Comparison of ENCODE assay signal across 21 mouse cellular contexts in the genomic region with DNA sequence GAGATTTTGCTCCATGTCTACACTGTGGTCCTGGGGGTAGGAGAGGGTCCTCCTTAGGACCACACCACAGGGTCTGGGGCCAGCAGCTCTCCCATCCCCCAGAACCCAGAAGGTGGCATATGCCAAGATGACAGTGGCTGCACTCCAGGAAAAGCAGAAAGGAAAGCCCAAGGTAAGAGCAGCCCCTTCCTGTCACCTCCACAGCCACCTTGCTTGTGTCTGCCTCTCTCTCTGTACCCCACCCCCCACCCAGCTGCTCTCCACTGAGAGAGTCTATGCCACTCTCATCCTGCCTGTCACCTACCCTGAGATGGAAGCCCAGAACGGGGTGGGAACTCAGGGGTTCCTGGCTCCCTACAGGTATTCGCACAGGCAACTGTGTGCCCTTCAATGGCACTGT. TPM values are rescaled to one million over a fixed set of nuclear protein-coding genes. Genes with fewer than 3 reads are reported as not detected.
DNase-seq lines count a peak whose midpoint lies in the region; ATAC-seq and TF ChIP-seq lines count a peak whose summit lies in the region.
"Had no signal": no experiment of that assay in that cellular context is flagged by ENCODE, and none has a peak within 500 bp of the region (broad histone marks: within the 10 kb centered on the region; RNA-seq: fewer than 3 reads in every experiment).

No protein-coding gene starts in this region.

- DNase-seq in cerebellum, adult 11-12 months, result peak; percentile 43
- no peak for DNase-seq in cerebellum, postnatal 10 days
- no peak for DNase-seq in stomach, postnatal 0 days (ENCODE audit: low spot score)
- peak; percentile 52 to 68 for DNase-seq in thymus, postnatal 36 days
- no peak for DNase-seq in adrenal gland, adult 8-10 months
- DNase-seq: adrenal gland, postnatal 10 days; B cell, adult 2 months; cerebellum, adult 11 months; gastrocnemius, postnatal 36 days; heart, adult 2 months had no signal

- no peak overlapping the region for H3K4me3 ChIP-seq in stomach, embryonic 15.5 days (replicated peaks)
- H3K4me3 ChIP-seq in stomach, postnatal 0 days (ENCODE audit: low read depth, low read length), result no peak overlapping the region
- no peak overlapping the region for H3K4me3 ChIP-seq in forebrain, embryonic 16.5 days (replicated peaks; ENCODE audit: low read length)
- H3K4me3 ChIP-seq: embryonic facial prominence, embryonic 13.5 days; forebrain, embryonic 13.5 days; heart, adult 2 months; heart, embryonic 15.5 days; hindbrain, embryonic 10.5 days; intestine, embryonic 15.5 days had no signal

- no peaks in the 10 kb centered on the region for H3K9me3 ChIP-seq in stomach, embryonic 15.5 days
- H3K9me3 ChIP-seq in stomach, postnatal 0 days (ENCODE audit: control insufficient read depth, low read length), result no peaks in the 10 kb centered on the region
- H3K9me3 ChIP-seq in forebrain, embryonic 16.5 days (ENCODE audit: control insufficient read depth, low read length), result no peaks in the 10 kb centered on the region
- H3K9me3 ChIP-seq: embryonic facial prominence, embryonic 13.5 days; forebrain, embryonic 13.5 days; G1E; heart, embryonic 15.5 days; intestine, embryonic 15.5 days had no signal

- no peak for ATAC-seq in stomach, embryonic 15.5 days (ENCODE audit: insufficient read depth, low FRiP score, low read depth)
- no peak for ATAC-seq in stomach, postnatal 0 days (ENCODE audit: low FRiP score, low TSS enrichment)
- no peak for ATAC-seq in forebrain, embryonic 16.5 days
- ATAC-seq: CD4-positive, CD25-positive, alpha-beta regulatory T cell, adult 4 months; forebrain, embryonic 13.5 days had no signal

- 0 out of 2 replicates have a peak overlapping the region, but pooled peaks have one; percentile 18 for H3K27ac ChIP-seq in stomach, embryonic 15.5 days
- no peak overlapping the region for H3K27ac ChIP-seq in stomach, postnatal 0 days (replicated peaks)
- H3K27ac ChIP-seq in forebrain, embryonic 16.5 days (ENCODE audit: low read length), result no peak overlapping the region
- H3K27ac ChIP-seq: embryonic facial prominence, embryonic 13.5 days; forebrain, embryonic 13.5 days; heart, adult 2 months; heart, embryonic 15.5 days; hindbrain, embryonic 10.5 days; hindbrain, embryonic 14.5 days; intestine, embryonic 15.5 days had no signal

- no peak overlapping the region for H3K4me2 ChIP-seq in stomach, embryonic 15.5 days
- no peak overlapping the region for H3K4me2 ChIP-seq in stomach, postnatal 0 days (replicated peaks; ENCODE audit: low read depth)
- H3K4me2 ChIP-seq in forebrain, embryonic 16.5 days (ENCODE audit: low read length), result no peak overlapping the region
- H3K4me2 ChIP-seq: embryonic facial prominence, embryonic 13.5 days; forebrain, embryonic 13.5 days; heart, embryonic 11.5 days; heart, embryonic 15.5 days; hindbrain, embryonic 14.5 days; intestine, embryonic 15.5 days had no signal

- 55% methylated on average over 2 of the region's 2 CpGs for WGBS in stomach, embryonic 15.5 days
- 71% methylated on average over 2 of the region's 2 CpGs for WGBS in stomach, postnatal 0 days
- WGBS in forebrain, embryonic 16.5 days, result 77% methylated on average over 2 of the region's 2 CpGs

- H3K4me1 ChIP-seq in stomach, embryonic 15.5 days, result peaks cover 5% of the 10 kb centered on the region; the same call in 1 of the 2 replicates
- no peaks in the 10 kb centered on the region for H3K4me1 ChIP-seq in stomach, postnatal 0 days (replicated peaks; ENCODE audit: control insufficient read depth, insufficient read depth)
- no peaks in the 10 kb centered on the region for H3K4me1 ChIP-seq in forebrain, embryonic 16.5 days (replicated peaks; ENCODE audit: control insufficient read depth, insufficient read depth, low read length)
- H3K4me1 ChIP-seq: embryonic facial prominence, embryonic 13.5 days; intestine, embryonic 15.5 days had no signal

- TF ChIP-seq CTCF in stomach, postnatal 0 days (IDR thresholded peaks at IDR 0.05; ENCODE audit: low read depth), result no peak

- H3K9ac ChIP-seq in stomach, embryonic 15.5 days, result no peak overlapping the region
- H3K9ac ChIP-seq in stomach, postnatal 0 days (ENCODE audit: low read length), result no peak overlapping the region
- H3K9ac ChIP-seq in forebrain, embryonic 16.5 days (replicated peaks; ENCODE audit: low read depth, low read length), result no peak overlapping the region
- H3K9ac ChIP-seq: embryonic facial prominence, embryonic 13.5 days; forebrain, embryonic 13.5 days; hindbrain, embryonic 14.5 days; intestine, embryonic 15.5 days had no signal

- H3K36me3 ChIP-seq in stomach, embryonic 15.5 days, result no peaks in the 10 kb centered on the region
- no peaks in the 10 kb centered on the region for H3K36me3 ChIP-seq in stomach, postnatal 0 days (ENCODE audit: control insufficient read depth, insufficient read depth, low read length)
- H3K36me3 ChIP-seq in forebrain, embryonic 16.5 days (ENCODE audit: control insufficient read depth, insufficient read depth), result no peaks in the 10 kb centered on the region
- H3K36me3 ChIP-seq: embryonic facial prominence, embryonic 13.5 days; heart, embryonic 15.5 days; hindbrain, embryonic 10.5 days; intestine, embryonic 15.5 days had no signal

- H3K27me3 ChIP-seq in stomach, embryonic 15.5 days (replicated peaks), result no peaks in the 10 kb centered on the region
- H3K27me3 ChIP-seq in stomach, postnatal 0 days (ENCODE audit: control insufficient read depth, insufficient read depth, low read length), result no peaks in the 10 kb centered on the region
- H3K27me3 ChIP-seq in forebrain, embryonic 16.5 days (replicated peaks; ENCODE audit: control insufficient read depth, insufficient read depth, low read length), result no peaks in the 10 kb centered on the region
- H3K27me3 ChIP-seq: intestine, embryonic 15.5 days had no signal

- TF ChIP-seq EP300 in stomach, postnatal 0 days (optimal IDR thresholded peaks at IDR 0.05), result no peak

RNA-seq across cellular contexts. Expression of gene P2rx1, which starts 9.9 kb away (rescaled TPM):
- 33.7 and 52.1 TPM in 2 replicates for polyA plus RNA-seq in stomach, embryonic 15.5 days (2015; fragmentation: Nextera tagmentation; extraction: Ambion mirVana)
- 0.97 and 0.98 TPM in 2 replicates for polyA plus RNA-seq in stomach, postnatal 0 days (2015; fragmentation: Nextera tagmentation; extraction: Ambion mirVana)
- polyA plus RNA-seq in forebrain, embryonic 16.5 days (2015; fragmentation: Nextera tagmentation; extraction: Ambion mirVana), result 0.26 and 0.42 TPM in 2 replicates
- total RNA-seq in adrenal gland, adult 8-10 months (2022), result under 1 TPM; 0.38 to 0.66 (median 0.46) TPM

RNA-seq across cellular contexts. Expression of gene Camkk1, which starts 10.0 kb away (rescaled TPM):
- 10.6 and 10.9 TPM in 2 replicates for polyA plus RNA-seq in stomach, embryonic 15.5 days (2015; fragmentation: Nextera tagmentation; extraction: Ambion mirVana)
- polyA plus RNA-seq in stomach, postnatal 0 days (2015; fragmentation: Nextera tagmentation; extraction: Ambion mirVana), result 6.7 and 7.1 TPM in 2 replicates
- polyA plus RNA-seq in forebrain, embryonic 16.5 days (2015; fragmentation: Nextera tagmentation; extraction: Ambion mirVana), result 22.5 and 27.7 TPM in 2 replicates
- total RNA-seq in adrenal gland, adult 8-10 months (2022), result 10 to 100 TPM in 2 of 4 experiments, 1 to 10 TPM in 2; 4.9 to 16.6 (median 10.8) TPM

RNA-seq across cellular contexts. Expression of gene Ncbp3, which starts 38.8 kb away (rescaled TPM):
- polyA plus RNA-seq in stomach, embryonic 15.5 days (2015; fragmentation: Nextera tagmentation; extraction: Ambion mirVana), result 10.4 and 12.0 TPM in 2 replicates
- polyA plus RNA-seq in stomach, postnatal 0 days (2015; fragmentation: Nextera tagmentation; extraction: Ambion mirVana), result 4.9 TPM in 2 replicates
- polyA plus RNA-seq in forebrain, embryonic 16.5 days (2015; fragmentation: Nextera tagmentation; extraction: Ambion mirVana), result 9.6 and 11.1 TPM in 2 replicates
- 10 to 100 TPM; 11.7 to 19.3 (median 14.4) TPM for total RNA-seq in adrenal gland, adult 8-10 months (2022)

RNA-seq across cellular contexts. Expression of gene Atp2a3, which starts 47.9 kb away (rescaled TPM):
- polyA plus RNA-seq in stomach, embryonic 15.5 days (2015; fragmentation: Nextera tagmentation; extraction: Ambion mirVana), result 18.9 and 20.6 TPM in 2 replicates
- 19.6 and 21.9 TPM in 2 replicates for polyA plus RNA-seq in stomach, postnatal 0 days (2015; fragmentation: Nextera tagmentation; extraction: Ambion mirVana)
- 0.94 and 0.96 TPM in 2 replicates for polyA plus RNA-seq in forebrain, embryonic 16.5 days (2015; fragmentation: Nextera tagmentation; extraction: Ambion mirVana)
- 10 to 100 TPM; 10.6 to 19.8 (median 12.4) TPM for total RNA-seq in adrenal gland, adult 8-10 months (2022)

Comparison
In these comparisons a context has a peak if more than half of its experiments do, and no peak if none do; other contexts are left out.
1. DNase-seq: peak in cerebellum, adult 11-12 months (single experiment) and thymus, postnatal 36 days (2 of 2); none in cerebellum, postnatal 10 days (0 of 2), stomach, postnatal 0 days (single experiment) and adrenal gland, adult 8-10 months (single experiment).
2. RNA of gene P2rx1, which starts 9.9 kb away (polyA plus RNA-seq): 33.7 to 52.1 TPM in stomach, embryonic 15.5 days; 0.97 to 0.98 TPM in stomach, postnatal 0 days and 0.26 to 0.42 TPM in forebrain, embryonic 16.5 days; every median in the first group is over 10 times any median in the second.